Mouse (Mus musculus) limb, embryonic 11.5 days (tissue): Measurements from ENCODE around the gene Ugt1a1. TPM values are rescaled to one million over a fixed set of nuclear protein-coding genes. Genes with fewer than 3 reads are reported as not detected.

Experiments used
- ATAC-seq: fragments of 200-750 bp; cut with Nextera tagmentation; 2 replicates; pipeline ENCODE4 v1.8.0; 2017; ENCODE audit warnings: low read depth; ENCODE audit not compliant: insufficient number of reproducible peaks, low FRiP score, low TSS enrichment
- DNase-seq: peaks from one replicate; pipeline ENCODE4 v3.0.0-alpha.2; 2015; ENCODE audit warnings: low spot score
- H3K27ac ChIP-seq: fragments of 300-500 bp; sonication (generic); replicated peaks from 2 replicates; pipeline ENCODE4 v1.5.1; 2014; ENCODE audit warnings: low read depth, mild to moderate bottlenecking, low read length
- H3K27me3 ChIP-seq: fragments of 300-500 bp; sonication (generic); 2 replicates; pipeline ENCODE4 v1.6.1; 2014; ENCODE audit warnings: mild to moderate bottlenecking, low read length, mixed read lengths; ENCODE audit not compliant: control insufficient read depth, insufficient read depth
- H3K36me3 ChIP-seq: fragments of 300-500 bp; sonication (generic); 2 replicates; pipeline ENCODE4 v1.6.1; 2014; ENCODE audit warnings: mild to moderate bottlenecking, low read length, moderate library complexity, mixed read lengths; ENCODE audit not compliant: control insufficient read depth, insufficient read depth
- H3K4me1 ChIP-seq: fragments of 300-500 bp; sonication (generic); 2 replicates; pipeline ENCODE4 v1.6.1; 2014; ENCODE audit warnings: low read length, mixed read lengths; ENCODE audit not compliant: control insufficient read depth, insufficient read depth
- H3K4me2 ChIP-seq: fragments of 300-500 bp; sonication (generic); 2 replicates; pipeline ENCODE4 v1.6.1; 2014; ENCODE audit warnings: low read depth, mild to moderate bottlenecking, moderate library complexity; ENCODE audit not compliant: severe bottlenecking
- H3K4me3 ChIP-seq: fragments of 300-500 bp; sonication (generic); 2 replicates; pipeline ENCODE4 v1.5.1; 2014; ENCODE audit warnings: low read depth, low read length
- H3K9ac ChIP-seq: fragments of 300-500 bp; sonication (generic); 2 replicates; pipeline ENCODE4 v1.6.1; 2014; ENCODE audit warnings: mild to moderate bottlenecking, low read length
- H3K9me3 ChIP-seq: fragments of 300-500 bp; sonication (generic); 2 replicates; pipeline ENCODE4 v1.6.1; 2016; ENCODE audit warnings: low read length; ENCODE audit not compliant: control insufficient read depth
- WGBS: fragments of 180-500 bp; shearing (Covaris S2); extraction: QIAGEN DNeasy Blood & Tissue Kit; methylation state at CpG from one replicate; pipeline ENCODE4 v1.1.7; 2014; 5-methylcytosine and 5-hydroxymethylcytosine counted together
- polyA plus RNA-seq: library from polyadenylated mRNA; unstranded; fragments of >200 nt; fragmentation: Nextera tagmentation; extraction: Ambion mirVana; gene quantifications from 2 replicates; pipeline ENCODE4 v1.2.1, GENCODE M21; 2014

Gene Ugt1a1
- polyA plus RNA-seq, 1 experiment from 2014 or later: not detected

GRCm38 (mm10) chr1:88233421-88234247, 21.9 kb downstream of the Ugt1a1 start:
- no peak for ATAC-seq
- no peak overlapping the region for H3K9ac ChIP-seq
- H3K4me3 ChIP-seq: no peak overlapping the region
- no peaks in the 10 kb centered on the region; the same call in 1 of the 2 replicates for H3K36me3 ChIP-seq
- H3K4me2 ChIP-seq: no peak overlapping the region
- H3K27ac ChIP-seq: no peak overlapping the region
- no peaks in the 10 kb centered on the region for H3K4me1 ChIP-seq
- WGBS: 73% methylated on average over 14 of the region's 14 CpGs
- H3K27me3 ChIP-seq: no peaks in the 10 kb centered on the region
- H3K9me3 ChIP-seq: peaks cover 95% of the 10 kb centered on the region
- DNase-seq: no peak

DNA sequence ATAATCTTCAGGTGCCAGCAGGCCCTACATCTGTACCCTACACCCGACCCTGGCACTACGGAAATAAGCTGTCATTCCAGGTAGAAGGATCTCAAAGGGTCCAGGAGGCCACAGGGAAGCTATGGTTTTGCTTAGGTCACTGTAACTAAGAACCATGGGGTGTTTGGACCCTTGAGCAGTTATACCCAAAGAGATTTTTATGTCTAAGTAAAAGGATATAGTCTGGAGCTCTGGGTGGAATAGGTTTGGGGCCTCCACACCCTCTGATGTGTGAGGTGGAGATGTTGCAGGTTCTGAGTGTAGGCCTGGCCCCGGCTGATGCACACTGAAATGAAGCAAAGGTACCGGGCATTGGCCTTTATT, 22.5 kb downstream of the Ugt1a1 start:
- Histone ChIP-seq H3K9ac (no peak overlapping the region), H3K9me3 (peaks cover 97% of the 10 kb centered on the region), H3K27me3 (no peaks in the 10 kb centered on the region), H3K4me2 (no peak overlapping the region), H3K36me3 (no peaks in the 10 kb centered on the region; the same call in 1 of the 2 replicates), H3K27ac (no peak overlapping the region), H3K4me1 (no peaks in the 10 kb centered on the region), H3K4me3 (no peak overlapping the region)
- WGBS: 69% methylated on average over 4 of the region's 4 CpGs
- ATAC-seq (no peak), DNase-seq (no peak)

GRCm38 (mm10) chr1:88234646-88235045, 22.9 kb downstream of the Ugt1a1 start:
- WGBS: 47% methylated on average over 5 of the region's 5 CpGs
- H3K27ac ChIP-seq: no peak overlapping the region
- H3K36me3 ChIP-seq: no peaks in the 10 kb centered on the region; the same call in 1 of the 2 replicates
- ATAC-seq: no peak
- no peak overlapping the region for H3K4me2 ChIP-seq
- H3K27me3 ChIP-seq: no peaks in the 10 kb centered on the region
- H3K9me3 ChIP-seq: peaks cover 97% of the 10 kb centered on the region
- no peak for DNase-seq
- H3K9ac ChIP-seq: no peak overlapping the region
- no peaks in the 10 kb centered on the region for H3K4me1 ChIP-seq
- H3K4me3 ChIP-seq: no peak overlapping the region

- Histone ChIP-seq H3K9me3 (peaks cover 97% of the 10 kb centered on the region), H3K27me3 (no peaks in the 10 kb centered on the region), H3K4me1 (no peaks in the 10 kb centered on the region), H3K27ac (no peak overlapping the region), H3K36me3 (no peaks in the 10 kb centered on the region; the same call in 1 of the 2 replicates), H3K9ac (no peak overlapping the region), H3K4me3 (no peak overlapping the region), H3K4me2 (no peak overlapping the region)
- WGBS: 65% methylated on average over 11 of the region's 11 CpGs
- ATAC-seq (no peak), DNase-seq (no peak)
These were observed 23.5 kb downstream of the Ugt1a1 start for GRCm38 (mm10) chr1:88235046-88235893.

- Histone ChIP-seq H3K9ac (no peak overlapping the region), H3K4me3 (no peak overlapping the region), H3K27ac (no peak overlapping the region), H3K36me3 (no peaks in the 10 kb centered on the region; the same call in 1 of the 2 replicates), H3K9me3 (peaks cover 97% of the 10 kb centered on the region), H3K4me2 (no peak overlapping the region), H3K27me3 (no peaks in the 10 kb centered on the region), H3K4me1 (no peaks in the 10 kb centered on the region)
- no peak for ATAC-seq
- 72% methylated on average over 4 of the region's 4 CpGs for WGBS
- no peak for DNase-seq
These were observed 24.2 kb downstream of the Ugt1a1 start for GRCm38 (mm10) chr1:88235894-88236415.

GRCm38 (mm10) chr1:88237311-88237710, 25.6 kb downstream of the Ugt1a1 start:
- Histone ChIP-seq H3K4me1 (no peaks in the 10 kb centered on the region), H3K9ac (no peak overlapping the region), H3K4me2 (no peak overlapping the region), H3K27ac (no peak overlapping the region), H3K9me3 (peaks cover 93% of the 10 kb centered on the region), H3K4me3 (no peak overlapping the region), H3K36me3 (no peaks in the 10 kb centered on the region), H3K27me3 (no peaks in the 10 kb centered on the region)
- WGBS: 77% methylated on average over 5 of the region's 5 CpGs
- DNase-seq (no peak), ATAC-seq (no peak)

DNA sequence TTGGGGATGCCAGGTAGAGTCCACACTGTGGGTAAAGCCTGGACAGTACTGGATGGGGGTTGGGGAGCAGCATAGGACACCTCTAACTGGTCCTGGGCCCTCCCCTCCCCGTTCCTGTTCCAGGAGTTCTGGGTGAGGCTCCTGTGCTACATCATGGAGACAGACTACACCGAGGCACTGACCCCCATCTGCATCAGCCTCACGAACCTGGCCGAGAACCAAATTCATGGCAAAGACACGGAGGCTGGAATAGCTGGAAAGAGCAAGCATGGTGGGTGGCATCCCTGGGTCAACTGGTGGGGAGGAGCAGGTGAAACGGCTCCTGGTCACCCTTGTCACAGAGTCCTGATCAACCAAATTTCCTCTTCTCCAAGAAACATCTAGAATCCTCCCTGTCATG, 27.0 kb downstream of the Ugt1a1 start:
- peaks cover 92% of the 10 kb centered on the region for H3K9me3 ChIP-seq

GRCm38 (mm10) chr1:88240072-88240471, 28.3 kb downstream of the Ugt1a1 start:
- H3K36me3 ChIP-seq: no peaks in the 10 kb centered on the region
- H3K27me3 ChIP-seq: no peaks in the 10 kb centered on the region
- H3K27ac ChIP-seq: no peak overlapping the region
- 74% methylated on average over 5 of the region's 5 CpGs for WGBS
- no peaks in the 10 kb centered on the region for H3K4me1 ChIP-seq
- H3K9me3 ChIP-seq: peaks cover 92% of the 10 kb centered on the region
- no peak overlapping the region for H3K4me3 ChIP-seq
- no peak overlapping the region for H3K9ac ChIP-seq
- DNase-seq (no peak), ATAC-seq (no peak)
- no peak overlapping the region for H3K4me2 ChIP-seq

More for the DNA sequence above, 27.0 kb downstream of the Ugt1a1 start:
- no peaks in the 10 kb centered on the region for H3K4me1 ChIP-seq
- H3K4me2 ChIP-seq: no peak overlapping the region
- ATAC-seq: no peak
- no peak for DNase-seq
- no peak overlapping the region for H3K4me3 ChIP-seq
- 81% methylated on average over 6 of the region's 6 CpGs for WGBS
- no peak overlapping the region for H3K9ac ChIP-seq
- H3K27ac ChIP-seq: no peak overlapping the region
- H3K36me3 ChIP-seq: no peaks in the 10 kb centered on the region
- no peaks in the 10 kb centered on the region for H3K27me3 ChIP-seq
